Mouse (Mus musculus): ENCODE data around the gene Ano2. TPM values are rescaled to one million over a fixed set of nuclear protein-coding genes. Genes with fewer than 3 reads are reported as not detected.

Ano2 gene
- total RNA-seq, 2 experiments from 2014 or later, result not detected

DNA sequence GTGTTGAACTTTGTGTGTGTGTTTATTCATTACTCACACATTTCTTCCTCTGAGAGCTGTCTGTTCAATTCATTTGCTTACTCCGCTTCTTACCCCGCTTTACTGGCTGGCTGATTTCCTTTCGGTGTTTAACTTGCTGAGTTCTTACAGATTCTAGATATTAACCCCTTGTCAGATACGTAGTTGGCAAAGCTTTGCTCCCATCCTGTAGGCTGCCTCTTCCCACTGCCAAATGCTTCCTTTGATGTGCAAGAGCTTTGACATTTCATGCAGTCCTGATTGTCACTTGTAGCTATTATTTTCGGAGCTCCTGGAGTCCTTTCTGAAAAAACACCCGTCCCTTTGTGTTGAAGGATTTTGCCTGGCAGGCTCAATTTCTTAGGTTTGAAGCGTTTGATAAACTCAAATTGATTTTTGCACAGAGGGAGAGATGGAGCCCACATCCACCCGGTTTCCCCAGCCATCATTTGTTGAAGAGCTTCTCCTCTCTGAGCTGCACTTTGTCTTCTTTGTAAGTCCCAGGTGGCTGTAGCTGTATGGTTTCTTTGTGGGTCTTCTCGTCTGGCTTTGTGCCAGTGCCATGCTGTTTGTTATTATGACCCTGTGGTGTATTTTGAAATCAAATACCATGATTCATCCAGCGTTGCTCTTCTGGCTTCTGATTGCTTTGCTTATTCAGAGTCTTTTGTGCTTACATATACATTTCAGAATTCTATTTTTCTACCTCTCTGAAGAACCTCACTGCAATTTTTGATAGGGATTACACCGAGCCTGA, 47.5 kb downstream of the Ano2 start:
- no peak for ATAC-seq (replicated peaks; ENCODE audit: low FRiP score, poor library complexity, severe bottlenecking)

DNA sequence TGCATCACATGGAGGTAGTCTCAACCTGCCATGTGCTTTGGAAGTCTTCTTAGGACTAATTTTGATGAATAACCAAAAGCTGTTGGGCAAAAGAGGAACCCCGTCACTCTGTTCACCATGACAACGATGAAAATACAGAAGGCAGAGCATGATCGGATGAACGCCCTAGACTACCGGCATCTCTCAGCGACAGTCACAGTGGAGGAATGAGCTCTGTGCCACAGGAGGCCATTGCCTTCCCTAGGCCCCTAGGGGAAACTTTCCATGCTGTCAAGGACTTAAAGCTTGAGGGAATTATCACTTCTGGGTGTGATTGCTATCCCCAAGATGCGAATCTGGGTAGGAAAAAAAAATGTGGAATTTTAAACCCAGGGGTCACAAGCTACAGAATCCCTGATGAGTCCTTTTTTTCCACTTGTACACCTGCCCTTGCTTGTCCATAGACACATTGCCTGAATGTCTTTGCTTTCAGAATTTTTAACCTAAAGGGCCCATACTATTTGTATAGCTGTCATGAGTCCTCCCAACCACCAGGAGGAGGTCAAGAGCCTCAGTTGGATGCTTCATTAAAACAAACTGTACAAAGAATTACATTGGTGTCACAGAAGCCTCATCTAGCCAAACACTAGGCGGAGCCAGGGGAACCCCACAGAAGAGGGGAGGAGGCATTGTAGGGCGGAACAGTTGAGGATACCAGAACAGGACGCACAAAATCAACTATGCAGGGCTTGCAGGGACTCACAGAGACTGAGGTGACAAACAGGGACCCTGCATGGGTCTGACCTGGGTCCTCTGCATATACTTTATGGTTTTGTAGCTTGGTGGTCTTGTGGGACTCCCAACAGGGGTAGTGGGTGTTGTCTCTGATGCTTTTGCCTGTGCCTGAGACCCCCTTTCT, 53.2 kb downstream of the Ano2 start:
- ATAC-seq (replicated peaks; ENCODE audit: low FRiP score, poor library complexity, severe bottlenecking), result no peak

DNA sequence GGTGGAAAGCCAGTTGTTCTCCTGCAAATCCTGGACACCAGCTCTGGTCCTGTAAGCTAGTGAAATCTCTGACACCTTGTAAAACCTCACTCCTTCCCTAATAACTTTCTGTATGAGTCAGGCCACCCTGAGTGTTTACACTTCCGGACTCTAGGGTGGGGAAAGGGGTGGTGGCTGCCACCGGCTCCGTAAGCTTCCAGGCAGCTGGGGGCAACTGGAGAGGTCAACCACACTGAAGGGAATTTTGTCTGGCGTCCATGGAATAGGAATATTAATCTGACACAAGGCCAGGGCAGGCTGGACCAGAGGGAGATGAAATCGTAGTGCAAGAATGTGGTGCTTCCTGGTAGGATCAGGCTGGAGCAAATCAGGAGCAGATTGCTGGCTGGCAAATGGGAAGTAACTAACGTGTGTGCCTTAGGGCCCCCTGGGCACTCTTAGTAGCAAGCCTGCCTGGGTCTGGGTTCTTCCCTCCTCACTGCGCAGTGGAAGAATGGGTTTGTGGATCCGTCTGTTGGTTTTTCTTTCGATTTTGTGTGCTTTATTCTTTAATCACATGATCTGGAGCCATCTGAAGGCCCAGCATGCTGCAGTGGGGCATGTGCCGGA, 57.2 kb downstream of the Ano2 start:
- no peak for ATAC-seq (replicated peaks; ENCODE audit: low FRiP score, poor library complexity, severe bottlenecking)

DNA sequence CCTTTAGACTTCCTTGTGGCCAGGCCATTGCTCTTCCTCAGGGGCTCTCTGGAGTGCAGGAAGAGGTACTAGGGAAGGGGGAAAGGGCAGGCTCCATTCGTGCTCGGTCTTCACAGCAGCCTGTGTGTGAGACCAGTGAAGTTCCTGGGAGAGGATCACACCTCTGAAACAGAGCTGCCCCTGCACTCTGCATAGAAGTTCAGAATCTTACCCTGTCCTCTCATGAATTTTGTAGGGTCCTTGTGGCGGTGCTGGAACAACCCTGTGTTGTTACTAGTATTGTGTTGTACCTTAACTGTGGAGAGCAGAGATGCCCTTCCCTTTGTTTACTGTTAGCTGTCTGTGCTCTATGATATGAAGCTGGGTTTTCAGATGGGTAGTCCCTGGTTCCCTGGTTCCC, 58.4 kb downstream of the Ano2 start:
- ATAC-seq (replicated peaks; ENCODE audit: low FRiP score, poor library complexity, severe bottlenecking), result no peak

DNA sequence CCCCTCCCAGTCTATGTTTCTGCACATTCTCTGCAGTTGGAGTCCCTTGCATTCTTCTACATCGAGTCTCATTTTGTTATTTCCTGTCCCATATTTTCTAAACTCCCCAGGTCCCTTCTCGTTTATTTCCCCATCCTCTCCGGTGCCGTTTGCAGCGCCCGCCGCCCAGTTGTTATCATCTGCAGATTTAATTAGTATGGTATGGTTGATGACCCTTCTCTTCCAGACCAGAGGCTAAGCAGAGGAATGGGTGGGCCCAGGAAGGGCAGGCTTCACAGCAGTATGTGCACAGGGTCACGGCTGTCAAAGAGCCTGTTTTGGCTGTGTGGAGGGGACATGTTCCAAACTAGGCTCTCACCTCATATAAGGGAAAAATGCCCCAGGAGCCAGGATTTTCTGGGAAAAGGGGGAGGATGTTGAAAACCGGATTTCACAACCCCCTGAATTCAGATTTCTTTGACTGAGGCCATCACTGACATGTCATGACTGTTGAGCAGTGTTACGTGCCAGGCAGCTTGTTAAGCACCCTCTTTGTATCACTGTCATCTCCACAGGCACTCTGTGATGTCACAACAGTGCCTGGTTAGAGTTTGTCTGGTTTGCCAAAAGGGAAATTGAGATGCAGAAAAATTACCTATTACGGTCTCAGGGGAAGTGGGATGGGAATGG, 72.8 kb downstream of the Ano2 start:
- no peak for ATAC-seq (replicated peaks; ENCODE audit: low FRiP score, poor library complexity, severe bottlenecking)

DNA sequence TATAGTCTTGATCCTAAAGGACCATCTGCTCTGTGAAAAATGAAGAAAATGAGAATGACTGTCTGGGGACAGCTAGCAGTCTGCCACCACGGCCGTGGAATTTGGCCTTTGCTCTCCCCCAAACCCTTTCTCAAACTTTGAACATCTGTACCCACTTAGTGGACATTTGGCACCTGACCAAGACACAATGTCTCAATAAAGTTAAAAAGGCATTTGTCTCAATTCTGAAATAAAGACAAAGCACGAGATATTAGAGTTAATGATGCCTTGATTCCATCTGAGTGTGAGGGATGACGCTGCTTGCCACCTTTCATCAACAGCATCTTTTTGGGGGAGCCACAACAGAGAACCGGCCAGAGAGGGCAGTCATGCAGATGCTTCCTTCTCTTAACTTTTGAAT, 83.0 kb downstream of the Ano2 start:
- no peak for ATAC-seq (replicated peaks; ENCODE audit: low FRiP score, poor library complexity, severe bottlenecking)

DNA sequence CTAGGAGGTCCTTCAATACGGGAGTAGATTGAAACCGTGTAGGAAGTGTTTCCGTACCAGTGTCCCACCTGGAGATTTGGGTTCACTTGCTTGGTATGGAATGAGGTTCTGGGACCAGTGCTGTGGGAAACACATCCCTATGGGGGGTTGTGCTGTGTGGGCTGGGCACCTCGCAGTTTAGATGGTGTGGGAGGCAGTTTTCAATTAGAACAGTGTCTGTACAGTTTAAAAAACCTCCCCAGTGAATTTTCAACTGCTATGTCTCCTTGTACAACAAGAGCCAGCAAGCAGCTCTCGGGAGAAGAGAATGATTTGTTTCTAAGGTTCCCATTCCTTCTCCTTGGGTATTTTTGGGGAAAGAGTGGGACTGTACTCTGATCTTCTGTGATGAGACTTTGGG, 86.1 kb downstream of the Ano2 start:
- no peak for ATAC-seq (replicated peaks; ENCODE audit: low FRiP score, poor library complexity, severe bottlenecking)

DNA sequence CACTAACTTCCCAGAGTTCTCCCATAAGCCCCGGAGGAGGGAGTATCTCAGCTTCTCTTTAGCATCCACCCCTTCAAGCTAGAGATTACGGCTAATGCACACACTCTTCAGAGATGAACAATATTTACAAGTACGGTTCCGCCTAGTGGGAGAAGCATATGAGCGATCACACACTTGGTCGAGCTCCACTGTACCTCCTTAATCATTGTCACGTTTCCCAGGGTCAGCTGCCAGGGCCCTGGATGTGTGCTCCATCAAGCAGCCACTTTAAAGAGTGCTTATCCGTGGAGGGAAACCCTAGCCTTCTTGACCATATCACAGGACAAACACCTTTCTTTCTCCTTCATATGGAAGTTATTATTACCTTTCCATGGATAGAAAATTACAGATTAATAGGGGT, 112.7 kb downstream of the Ano2 start:
- no peak for ATAC-seq (replicated peaks; ENCODE audit: low FRiP score, poor library complexity, severe bottlenecking)

DNA sequence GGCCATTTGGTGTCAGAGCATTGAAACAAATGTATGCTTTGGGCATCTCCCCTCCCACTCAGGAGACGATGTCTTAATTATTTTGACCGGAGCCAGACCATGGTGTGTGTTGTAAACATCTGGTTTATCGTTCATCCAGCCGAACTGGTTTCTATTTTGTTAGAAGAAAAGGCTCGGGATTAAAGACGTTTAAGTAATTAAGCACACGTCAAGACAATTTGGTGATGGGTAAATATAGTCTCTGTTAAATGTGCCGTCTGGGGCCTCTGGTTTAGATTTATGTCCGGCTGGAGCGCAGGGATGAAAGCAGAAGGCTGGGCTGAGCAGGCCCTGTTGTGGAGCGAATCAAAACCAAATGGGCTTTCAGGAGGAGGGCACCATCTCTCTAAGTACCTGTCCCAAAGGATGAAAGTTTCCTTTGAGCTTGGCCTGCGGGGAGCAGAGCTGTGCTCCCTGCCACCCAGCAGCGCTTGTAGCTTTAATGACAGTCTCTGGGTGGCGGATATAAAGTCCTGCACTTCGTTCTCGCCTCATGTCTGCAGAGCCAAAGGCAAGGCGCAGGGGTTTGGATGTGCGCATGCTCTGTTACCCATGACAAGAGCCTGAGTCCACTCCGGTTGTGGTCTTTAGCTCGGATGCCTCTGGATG, 113.3 kb downstream of the Ano2 start:
- no peak for ATAC-seq (replicated peaks; ENCODE audit: low FRiP score, poor library complexity, severe bottlenecking)

DNA sequence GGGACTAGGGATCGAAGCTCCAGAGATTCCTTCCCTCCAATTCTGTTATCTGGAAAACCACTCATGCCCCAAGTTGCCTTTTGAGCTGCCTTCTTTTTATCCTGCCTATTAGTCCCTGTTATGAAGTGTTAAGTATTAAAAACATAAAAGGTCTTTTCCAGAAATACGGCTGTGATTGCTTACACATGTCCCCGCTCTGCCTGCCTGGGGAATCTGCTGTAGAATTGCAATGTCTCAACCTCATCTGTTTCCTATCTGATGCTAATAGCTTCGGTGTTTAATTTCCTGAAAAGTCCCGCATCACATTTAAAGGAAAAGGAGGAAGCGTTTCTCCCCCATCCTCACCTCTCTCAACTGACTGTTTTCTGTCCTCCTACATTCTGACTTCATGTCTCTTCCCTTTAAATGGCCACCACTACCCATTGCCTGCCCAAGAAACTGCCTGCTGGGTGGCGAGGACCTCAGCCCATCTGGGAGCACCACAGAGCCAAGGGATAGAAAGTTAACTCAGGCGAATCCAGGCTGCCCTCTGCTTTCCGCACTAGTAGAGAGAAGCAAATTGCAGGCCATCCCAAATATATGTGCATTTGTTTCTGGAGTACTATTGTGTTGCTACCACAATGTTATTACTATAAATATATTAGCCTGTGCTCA, 118.9 kb downstream of the Ano2 start:
- no peak for ATAC-seq (replicated peaks; ENCODE audit: low FRiP score, poor library complexity, severe bottlenecking)

DNA sequence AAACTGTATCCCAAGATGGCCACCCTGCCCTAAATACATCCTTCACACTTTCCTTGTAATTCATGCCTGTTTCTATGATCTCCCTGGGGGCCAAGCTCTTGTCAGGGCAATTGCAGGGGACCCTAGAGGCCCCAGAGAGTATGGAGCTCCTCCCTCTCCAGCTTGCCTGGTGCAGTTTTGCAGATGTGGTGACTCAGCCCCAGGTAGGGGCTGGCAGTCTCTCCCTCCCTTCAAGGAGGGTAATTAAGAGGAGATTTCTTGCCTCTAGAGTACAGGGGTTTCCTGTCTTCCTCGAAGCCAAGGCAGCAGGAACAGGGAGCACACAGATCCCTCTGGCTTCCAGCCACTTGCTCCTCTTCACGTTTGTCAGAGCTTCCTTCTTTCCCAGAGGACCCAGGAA, 121.2 kb downstream of the Ano2 start:
- no peak for ATAC-seq (replicated peaks; ENCODE audit: low FRiP score, poor library complexity, severe bottlenecking)

DNA sequence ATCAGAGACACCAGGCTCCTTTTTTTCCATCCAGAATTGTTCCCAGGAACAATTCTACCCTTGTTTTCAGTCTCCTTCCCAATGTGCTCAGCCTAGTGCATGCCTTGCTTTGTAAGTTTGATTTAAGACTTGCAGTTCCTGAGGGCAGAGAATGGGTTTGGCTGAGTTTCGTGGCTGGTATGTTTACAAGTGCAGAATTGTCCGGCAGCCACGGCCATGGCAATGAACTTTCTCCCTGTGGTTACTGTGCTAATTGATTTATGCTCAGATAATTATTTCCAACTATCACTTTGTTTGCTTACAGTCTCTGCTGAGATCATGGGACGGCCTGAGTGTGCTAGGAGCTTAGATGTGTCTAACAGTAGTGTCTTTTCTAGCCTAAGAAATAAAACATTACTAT, 147.9 kb downstream of the Ano2 start:
- ATAC-seq (replicated peaks; ENCODE audit: low FRiP score, poor library complexity, severe bottlenecking), result no peak

DNA sequence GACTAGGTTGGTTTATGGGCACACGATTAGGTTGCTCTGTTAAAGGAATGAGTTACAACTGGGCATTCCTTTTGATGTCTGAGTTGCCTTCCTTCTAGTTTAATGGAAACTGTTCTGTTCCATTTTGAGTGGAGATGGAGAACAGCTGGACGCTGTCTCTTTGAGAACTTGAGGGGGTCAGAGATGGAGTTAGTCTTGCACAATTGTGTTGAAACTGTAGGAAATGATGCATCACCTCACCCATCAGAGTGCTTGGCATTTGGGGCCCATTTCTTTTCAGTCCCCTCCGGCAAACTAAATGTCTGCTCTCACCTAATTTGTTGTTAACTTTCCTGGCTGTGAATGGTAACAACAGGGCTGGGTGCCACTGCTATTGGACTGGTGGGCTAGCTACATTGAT, 151.1 kb downstream of the Ano2 start:
- no peak for ATAC-seq (replicated peaks; ENCODE audit: low FRiP score, poor library complexity, severe bottlenecking)

DNA sequence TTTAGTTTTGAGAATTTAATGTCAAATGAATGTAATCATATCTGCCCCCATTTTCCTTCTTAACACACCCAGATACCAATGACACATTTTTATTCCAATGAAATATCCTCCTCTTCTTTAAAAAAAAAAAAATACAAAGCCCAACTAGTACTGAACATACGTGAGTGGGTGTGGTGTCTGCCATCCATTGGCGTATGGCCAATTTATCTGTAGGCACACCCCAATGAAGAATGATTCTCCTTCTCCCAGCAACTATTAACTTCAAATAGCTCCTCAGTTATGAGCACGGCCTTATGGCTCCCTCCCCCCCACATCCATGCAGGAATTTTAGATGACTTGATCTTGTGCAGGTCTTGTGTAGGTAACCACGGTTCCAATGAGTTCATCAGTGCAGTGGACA, 161.0 kb downstream of the Ano2 start:
- ATAC-seq (replicated peaks; ENCODE audit: low FRiP score, poor library complexity, severe bottlenecking), result no peak

DNA sequence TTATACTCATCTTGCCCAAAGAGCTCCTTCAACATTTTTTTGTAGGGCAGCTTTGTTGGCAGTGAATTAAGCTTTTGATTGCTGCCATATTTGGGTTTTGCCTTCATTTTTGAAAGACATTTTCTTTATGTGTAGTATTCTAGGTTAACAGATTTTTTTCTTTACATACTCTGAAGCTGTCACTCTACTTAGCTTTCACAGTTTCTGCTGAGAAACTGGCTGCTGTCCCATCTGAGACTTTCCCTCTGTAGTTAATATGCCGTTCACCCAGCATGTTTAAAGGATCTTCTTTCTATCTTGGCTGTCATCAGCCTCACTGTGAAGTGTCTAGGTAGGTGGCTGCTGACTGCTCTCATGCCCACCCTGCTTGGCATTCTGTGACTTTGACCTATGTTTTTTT, 168.1 kb downstream of the Ano2 start:
- no peak for ATAC-seq (replicated peaks; ENCODE audit: low FRiP score, poor library complexity, severe bottlenecking)

DNA sequence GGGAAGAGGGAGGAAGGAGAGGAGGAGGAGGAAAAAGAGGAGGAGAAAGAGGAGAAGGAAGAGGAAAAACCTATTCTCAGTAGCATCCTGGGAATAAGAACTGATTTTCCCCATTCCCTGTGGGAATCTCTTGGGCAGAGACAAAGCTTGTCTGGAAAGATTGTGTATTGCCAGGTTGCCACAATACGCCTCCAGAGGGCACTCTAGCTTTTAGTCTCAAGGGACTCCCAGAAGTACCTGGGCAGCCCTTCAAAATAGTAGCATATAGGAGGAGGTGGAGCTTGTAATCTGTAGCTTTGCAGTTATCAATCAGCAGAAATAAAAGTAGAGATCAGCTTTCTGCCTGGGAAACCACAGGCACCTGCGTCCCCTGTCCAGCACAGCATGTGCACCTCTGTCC, 178.3 kb downstream of the Ano2 start:
- ATAC-seq (replicated peaks; ENCODE audit: low FRiP score, poor library complexity, severe bottlenecking), result no peak

DNA sequence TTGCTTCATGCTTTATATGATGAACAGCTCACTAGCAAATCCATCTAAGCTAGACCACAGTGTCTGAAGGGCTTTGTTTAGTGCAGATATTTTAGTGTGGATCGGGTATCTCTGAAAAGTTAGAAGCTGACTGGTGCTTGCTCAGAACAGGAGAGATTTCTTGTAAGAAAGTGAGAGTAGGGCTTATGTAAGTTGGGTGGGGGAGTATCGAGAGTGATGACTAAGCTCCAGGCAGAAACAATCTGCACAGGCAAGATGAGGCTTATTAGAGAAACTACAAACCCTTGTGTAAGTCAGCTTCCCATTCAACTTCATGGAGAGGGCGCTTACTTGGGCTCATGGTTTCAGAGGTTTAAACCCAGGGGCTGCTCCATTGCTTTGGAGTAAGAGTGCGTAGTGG, 181.3 kb downstream of the Ano2 start:
- ATAC-seq (replicated peaks; ENCODE audit: low FRiP score, poor library complexity, severe bottlenecking), result no peak

DNA sequence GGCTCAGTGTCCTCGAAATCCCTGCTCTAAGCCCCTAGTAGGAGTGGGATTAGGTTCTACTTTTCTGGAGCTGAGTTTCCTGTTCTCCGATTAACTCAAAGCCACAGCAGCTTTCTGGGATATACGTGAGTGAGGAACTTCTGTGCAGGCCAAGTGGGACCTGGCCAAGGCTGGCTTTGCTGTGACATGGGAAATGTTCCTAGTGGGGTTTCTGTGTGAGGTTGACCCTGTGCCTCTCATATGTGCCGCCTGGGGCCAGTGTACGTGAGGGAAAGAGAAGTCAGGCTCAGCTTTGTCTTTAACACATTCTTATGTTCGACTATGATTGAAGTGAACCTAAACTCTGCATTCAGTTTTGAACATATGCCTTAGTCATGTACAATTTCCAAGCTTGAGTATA, 184.5 kb downstream of the Ano2 start:
- ATAC-seq (replicated peaks; ENCODE audit: low FRiP score, poor library complexity, severe bottlenecking), result no peak

DNA sequence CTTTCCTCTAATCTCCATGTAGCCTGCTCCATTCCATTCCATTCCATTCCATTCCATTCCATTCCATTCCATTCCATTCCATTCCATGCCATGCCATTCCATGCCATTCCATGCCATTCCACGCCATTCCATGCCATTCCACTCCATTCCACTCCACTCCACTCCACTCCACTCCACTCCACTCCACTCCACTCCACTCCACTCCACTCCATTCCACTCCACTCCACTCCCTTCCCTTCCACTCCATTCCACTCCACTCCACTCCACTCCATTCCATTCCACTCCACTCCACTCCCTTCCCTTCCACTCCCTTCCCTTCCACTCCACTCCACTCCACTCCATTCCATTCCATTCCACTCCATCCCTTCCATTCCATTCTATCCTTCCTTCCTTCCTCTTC, 186.7 kb downstream of the Ano2 start:
- ATAC-seq (replicated peaks; ENCODE audit: low FRiP score, poor library complexity, severe bottlenecking), result no peak
